Mouse (Mus musculus): Measurements from ENCODE around the gene Lix1. TPM values are rescaled to one million over a fixed set of nuclear protein-coding genes. Genes with fewer than 3 reads are reported as not detected.

Lix1 gene
- polyA plus RNA-seq, 1 experiment from 2014 or later, result 4.1 TPM

Other genes with a start within 250 kb of the Lix1 start
- 30.0 and 33.3 TPM in 2 replicates for gene Riok2, start 28.4 kb upstream of the Lix1 start, polyA plus RNA-seq (2015; fragmentation: Nextera tagmentation; extraction: Ambion mirVana)
- gene Lnpep, start 222.4 kb downstream of the Lix1 start, polyA plus RNA-seq (2015; fragmentation: Nextera tagmentation; extraction: Ambion mirVana), result 7.8 and 9.8 TPM in 2 replicates